Mouse (Mus musculus) thymus, adult 2 months (tissue): Measurements from ENCODE around the gene Lama5. TPM values are rescaled to one million over a fixed set of nuclear protein-coding genes. Genes with fewer than 3 reads are reported as not detected.

ENCODE experiments used
- DNase-seq: peaks from one replicate; pipeline ENCODE4 v3.0.0; 2021
- H3K27ac ChIP-seq: fragments of 200-500 bp; 2 replicates; pipeline ENCODE4 v1.5.1; 2012; ENCODE audit warnings: low read length, control low read depth; ENCODE audit not compliant: control insufficient read depth, insufficient read depth
- H3K27me3 ChIP-seq: fragments of 200-500 bp; 2 replicates; pipeline ENCODE4 v1.6.1; 2012; ENCODE audit warnings: mild to moderate bottlenecking, low read length, moderate library complexity, mixed read lengths; ENCODE audit not compliant: control insufficient read depth, insufficient read depth
- H3K36me3 ChIP-seq: fragments of 200-500 bp; 2 replicates; pipeline ENCODE4 v1.6.1; 2012; ENCODE audit warnings: mild to moderate bottlenecking, low read length, moderate library complexity; ENCODE audit not compliant: control insufficient read depth, insufficient read depth
- H3K4me1 ChIP-seq: fragments of 200-500 bp; replicated peaks from 2 replicates; pipeline ENCODE4 v1.6.1; 2012; ENCODE audit warnings: low read length; ENCODE audit not compliant: control insufficient read depth, insufficient read depth
- H3K4me3 ChIP-seq: fragments of 200-500 bp; 2 replicates; pipeline ENCODE4 v1.5.1; 2012; ENCODE audit warnings: mild to moderate bottlenecking, low read length, control low read depth, moderate library complexity; ENCODE audit not compliant: control insufficient read depth, insufficient read depth
- CTCF ChIP-seq: fragments of 200-500 bp; IDR thresholded peaks from 2 replicates; pipeline ENCODE4 v1.5.1; 2012; ENCODE audit warnings: mild to moderate bottlenecking, control low read depth, low read length, moderate library complexity, borderline replicate concordance; ENCODE audit not compliant: control insufficient read depth, poor library complexity, insufficient read depth; ENCODE audit errors: extremely low read depth
- POLR2A ChIP-seq: fragments of 200-500 bp; IDR thresholded peaks from 2 replicates; pipeline ENCODE4 v1.6.1; 2012; ENCODE audit warnings: mild to moderate bottlenecking, low read length, control low read depth, moderate library complexity; ENCODE audit not compliant: control insufficient read depth, poor library complexity, insufficient read depth; ENCODE audit errors: extremely low read depth
- WGBS: fragments of 180-500 bp; shearing (Covaris S2); methylation state at CpG from one replicate; pipeline ENCODE4 v1.1.7; 2018; 5-methylcytosine and 5-hydroxymethylcytosine counted together
- polyA plus RNA-seq: library from polyadenylated mRNA; depleted of rRNA; stranded (reverse); fragments of >200 nt; gene quantifications from 2 replicates; pipeline ENCODE4 v1.2.3, GENCODE M21; 2012; rRNA removed

The Lama5 gene
- polyA plus RNA-seq, 1 experiment, result 13.1 TPM

DNA sequence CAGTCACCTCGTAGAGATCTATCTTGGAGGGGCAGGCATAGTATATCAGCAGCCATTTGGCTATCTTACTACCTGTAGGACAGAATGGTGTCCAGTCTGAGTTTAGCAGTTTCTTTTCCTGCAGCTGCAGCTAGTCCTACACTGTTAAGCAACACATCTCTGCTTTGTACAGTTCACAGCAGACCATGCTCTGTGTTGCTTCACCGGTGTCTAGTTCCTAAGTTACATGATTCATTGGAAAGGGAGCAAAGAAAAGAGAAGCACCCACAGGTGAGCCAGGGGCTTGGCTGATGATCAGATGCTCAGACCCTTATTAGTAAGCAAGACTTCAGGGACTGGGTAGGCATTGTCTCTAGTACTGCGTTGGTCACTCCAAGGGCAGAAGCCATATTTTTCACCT is 91.7 kb downstream of the Lama5 start:
- no peak overlapping the region for H3K27ac ChIP-seq
- TF ChIP-seq CTCF, result no peak
- TF ChIP-seq POLR2A, result no peak
- WGBS, result 94% methylated on average over 3 of the region's 3 CpGs
- no peaks in the 10 kb centered on the region for H3K27me3 ChIP-seq
- H3K36me3 ChIP-seq, result peaks cover 7% of the 10 kb centered on the region
- DNase-seq, result no peak
- no peaks in the 10 kb centered on the region for H3K4me1 ChIP-seq
- H3K4me3 ChIP-seq, result no peak overlapping the region

DNA sequence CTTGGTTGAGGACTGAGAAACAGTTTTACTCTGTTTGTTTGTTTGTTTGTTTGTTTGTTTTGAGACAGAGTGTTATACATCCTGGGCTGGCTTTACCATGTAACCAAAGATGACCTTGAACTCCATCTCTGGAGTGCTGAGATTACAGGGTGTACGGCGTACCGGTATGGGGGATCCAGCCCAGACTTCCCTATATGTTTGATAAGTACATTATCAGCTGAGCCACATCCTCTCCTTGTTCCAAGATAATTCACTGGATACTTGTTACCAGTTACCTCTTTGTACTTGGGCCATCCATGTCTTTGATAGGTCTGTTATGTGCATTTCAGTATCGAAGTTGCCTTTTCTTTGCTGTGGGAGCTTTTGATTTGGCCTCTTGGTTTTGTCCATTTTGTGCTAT is 92.4 kb downstream of the Lama5 start:
- no peak for TF ChIP-seq POLR2A
- TF ChIP-seq CTCF, result no peak
- H3K4me1 ChIP-seq, result no peaks in the 10 kb centered on the region
- H3K27me3 ChIP-seq, result no peaks in the 10 kb centered on the region
- H3K27ac ChIP-seq, result no peak overlapping the region
- no peak overlapping the region for H3K4me3 ChIP-seq
- 98% methylated on average over 4 of the region's 4 CpGs for WGBS
- H3K36me3 ChIP-seq, result peaks cover under 1% of the 10 kb centered on the region; the same call in 1 of the 2 replicates
- DNase-seq, result no peak

DNA sequence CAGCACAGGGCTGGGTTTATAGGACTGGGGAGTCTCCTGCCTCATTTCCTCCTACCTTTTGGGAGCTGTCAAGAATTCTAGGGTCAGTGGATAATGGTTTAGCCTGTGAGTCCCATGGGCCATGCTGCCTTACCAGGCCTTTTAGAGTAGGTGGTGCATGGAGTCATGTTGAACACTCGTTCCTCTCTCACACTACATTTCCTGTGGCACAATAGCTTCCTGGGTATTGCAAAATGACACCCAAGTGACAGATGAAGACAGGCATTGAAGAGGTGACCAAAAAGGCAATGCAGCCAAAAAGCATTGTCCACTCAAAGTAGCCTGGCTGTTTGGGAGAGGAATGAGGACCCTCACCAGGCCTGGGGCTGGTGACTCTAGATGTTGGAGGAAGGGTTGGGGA is 98.0 kb downstream of the Lama5 start:
- H3K36me3 ChIP-seq, result no peaks in the 10 kb centered on the region
- peaks cover 7% of the 10 kb centered on the region; the same call in 1 of the 2 replicates for H3K4me1 ChIP-seq
- H3K27ac ChIP-seq, result no peak overlapping the region
- no peak overlapping the region for H3K4me3 ChIP-seq
- TF ChIP-seq POLR2A, result no peak
- TF ChIP-seq CTCF, result no peak
- no peak for DNase-seq
- H3K27me3 ChIP-seq, result no peaks in the 10 kb centered on the region
- WGBS, result 38% methylated on average over 1 of the region's 1 CpGs

Other genes with a start within 250 kb of the Lama5 start
- gene Taf4, start 249.2 kb downstream of the Lama5 start, polyA plus RNA-seq, result 26.3 and 31.8 TPM in 2 replicates
- 45.3 and 49.5 TPM in 2 replicates for gene Lsm14b, start 200.9 kb downstream of the Lama5 start, polyA plus RNA-seq
- gene Psma7, start 183.4 kb downstream of the Lama5 start, polyA plus RNA-seq, result 205 and 250 TPM in 2 replicates
- gene Ss18l1, start 183.3 kb downstream of the Lama5 start, polyA plus RNA-seq, result 15.9 and 16.2 TPM in 2 replicates
- 25.1 and 31.3 TPM in 2 replicates for gene Mtg2, start 155.3 kb downstream of the Lama5 start, polyA plus RNA-seq
- gene Hrh3, start 121.4 kb downstream of the Lama5 start, polyA plus RNA-seq, result 4.1 and 4.4 TPM in 2 replicates
- 19.3 and 21.7 TPM in 2 replicates for gene Osbpl2, start 106.6 kb downstream of the Lama5 start, polyA plus RNA-seq
- 209 and 213 TPM in 2 replicates for gene Adrm1, start 54.4 kb downstream of the Lama5 start, polyA plus RNA-seq
- 3,034 and 4,273 TPM in 2 replicates for gene Rps21, start 31.5 kb upstream of the Lama5 start, polyA plus RNA-seq
- gene Cables2, start 47.6 kb upstream of the Lama5 start, polyA plus RNA-seq, result 25.7 and 27.3 TPM in 2 replicates
- 0.36 and 0.59 TPM in 2 replicates for gene Rbbp8nl, start 64.0 kb upstream of the Lama5 start, polyA plus RNA-seq
- 0.22 and 0.39 TPM in 2 replicates for gene Gata5, start 108.8 kb upstream of the Lama5 start, polyA plus RNA-seq
- gene Slco4a1, start 230.4 kb upstream of the Lama5 start, polyA plus RNA-seq, result 21.2 and 22.6 TPM in 2 replicates